Mouse (Mus musculus) ES-E14 (cell line): ENCODE results near the gene Chd8. TPM values are rescaled to one million over a fixed set of nuclear protein-coding genes. Genes with fewer than 3 reads are reported as not detected.

Experiments used
- DNase-seq: peaks from one replicate; pipeline ENCODE4 v3.0.0-alpha.2; 2013; ENCODE audit warnings: low read depth, low spot score
- H3K27ac ChIP-seq: 2 replicates; pipeline ENCODE4 v1.5.1; 2012; ENCODE audit warnings: low read depth, mild to moderate bottlenecking, low read length, moderate library complexity, mixed read lengths; ENCODE audit not compliant: poor library complexity, insufficient read depth, severe bottlenecking
- H3K36me3 ChIP-seq: 2 replicates; pipeline ENCODE4 v1.6.1; 2012; ENCODE audit warnings: mild to moderate bottlenecking, low read length, moderate library complexity, mixed read lengths; ENCODE audit not compliant: control insufficient read depth, poor library complexity, insufficient read depth, severe bottlenecking
- H3K4me1 ChIP-seq, 2 experiments: fragments of 150-350 bp in 1 of 2; sonication (generic) in 1 of 2; 2 replicates each; pipeline ENCODE4 v1.6.1; 2012; ENCODE audit warnings: low read length in 2 of 2, mild to moderate bottlenecking in 1 of 2, mixed read lengths in 1 of 2; ENCODE audit not compliant: control insufficient read depth in 2 of 2, insufficient read depth in 2 of 2, poor library complexity in 1 of 2
- H3K4me3 ChIP-seq, 2 experiments: fragments of 150-350 bp in 1 of 2; sonication (generic) in 1 of 2; 2 replicates each; pipeline ENCODE4 v1.5.1; 2012; ENCODE audit warnings: low read length in 2 of 2, low read depth in 1 of 2, mild to moderate bottlenecking in 1 of 2, mixed read lengths in 1 of 2; ENCODE audit not compliant: insufficient read depth in 1 of 2, poor library complexity in 1 of 2, severe bottlenecking in 1 of 2
- H3K9ac ChIP-seq: 2 replicates; pipeline ENCODE4 v1.6.1; 2012; ENCODE audit warnings: low read depth, mild to moderate bottlenecking, low read length, mixed read lengths; ENCODE audit not compliant: poor library complexity, insufficient read depth, severe bottlenecking
- H3K9me3 ChIP-seq: fragments of 150-350 bp; sonication (generic); 2 replicates; pipeline ENCODE4 v1.6.1; 2012; ENCODE audit warnings: low read depth, mild to moderate bottlenecking, low read length; ENCODE audit not compliant: control insufficient read depth, insufficient read depth
- CHD2 ChIP-seq: IDR thresholded peaks from 2 replicates; pipeline ENCODE4 v1.6.1; 2014; ENCODE audit warnings: mild to moderate bottlenecking, low read depth, low read length, inconsistent platforms
- HCFC1 ChIP-seq: IDR thresholded peaks from 2 replicates; pipeline ENCODE4 v1.6.1; 2012; ENCODE audit warnings: low read length, inconsistent platforms, borderline replicate concordance; ENCODE audit not compliant: insufficient read depth
- MAFK ChIP-seq: IDR thresholded peaks from 2 replicates; pipeline ENCODE4 v1.6.1; 2014; ENCODE audit warnings: mild to moderate bottlenecking, low read depth, low read length, inconsistent platforms; ENCODE audit not compliant: insufficient read depth
- ZC3H11A ChIP-seq: IDR thresholded peaks from 2 replicates; pipeline ENCODE4 v1.6.1; 2012; ENCODE audit warnings: low read depth, mild to moderate bottlenecking, inconsistent platforms, low read length, borderline replicate concordance
- ZNF384 ChIP-seq: IDR thresholded peaks from 2 replicates; pipeline ENCODE4 v1.6.1; 2012; ENCODE audit warnings: low read depth, low read length, inconsistent platforms
- in situ Hi-C, 2 experiments: fragments of 600-800 bp; cut with MboI; formaldehyde crosslinking; loops; one replicate each; pipeline ENCODE4 v1.15.1; 2025; ENCODE audit warnings: low sequenced_read_pairs in 2 of 2, inconsistent platforms in 1 of 2; ENCODE audit not compliant: unreplicated experiment in 2 of 2
- total RNA-seq: library from RNA; depleted of rRNA; stranded (reverse); fragments of 300-350 nt; gene quantifications from 2 replicates; pipeline ENCODE4 v1.2.3, GENCODE M21; 2012; rRNA removed

The Chd8 gene
- total RNA-seq, 1 experiment: 45.1 TPM

- no peaks in the 10 kb centered on the region for H3K9me3 ChIP-seq
- no peaks in the 10 kb centered on the region for H3K4me1 ChIP-seq
- DNase-seq: no peak
- in situ Hi-C loops: no loop called here
- H3K9ac ChIP-seq: no peak overlapping the region
- H3K27ac ChIP-seq: no peak overlapping the region
- H3K4me3 ChIP-seq: no peak overlapping the region
- no peak for TF ChIP-seq CHD2
- TF ChIP-seq ZC3H11A: no peak
- no peak for TF ChIP-seq HCFC1
- no peak for TF ChIP-seq MAFK
- peaks cover 9% of the 10 kb centered on the region for H3K36me3 ChIP-seq
Observed at GRCm38 (mm10) chr14:52155008-52155407, 102.6 kb downstream of the Chd8 start.

GRCm38 (mm10) chr14:52152613-52153012 lies 105.0 kb downstream of the Chd8 start:
- H3K4me3 ChIP-seq: no peak overlapping the region
- TF ChIP-seq MAFK: no peak
- no peak for TF ChIP-seq ZC3H11A
- no peak for TF ChIP-seq HCFC1
- no peak for TF ChIP-seq CHD2
- TF ChIP-seq ZNF384: no peak
- no peaks in the 10 kb centered on the region for H3K4me1 ChIP-seq
- in situ Hi-C loops: no loop called here
- no peak overlapping the region for H3K9ac ChIP-seq
- H3K9me3 ChIP-seq: no peaks in the 10 kb centered on the region
- no peaks in the 10 kb centered on the region for H3K36me3 ChIP-seq
- no peak for DNase-seq
- H3K27ac ChIP-seq: no peak overlapping the region

- in situ Hi-C loops: no loop called here
- no peak overlapping the region for H3K9ac ChIP-seq
- no peak overlapping the region for H3K27ac ChIP-seq
- H3K9me3 ChIP-seq: no peaks in the 10 kb centered on the region
- H3K36me3 ChIP-seq: no peaks in the 10 kb centered on the region
- H3K4me1 ChIP-seq: no peaks in the 10 kb centered on the region
- no peak for DNase-seq
- no peak overlapping the region for H3K4me3 ChIP-seq
- TF ChIP-seq MAFK: no peak
- no peak for TF ChIP-seq ZNF384
- TF ChIP-seq ZC3H11A: no peak
- no peak for TF ChIP-seq HCFC1
- no peak for TF ChIP-seq CHD2
Observed at GRCm38 (mm10) chr14:52152179-52152578, 105.4 kb downstream of the Chd8 start.

GRCm38 (mm10) chr14:52149888-52150287 lies 107.7 kb downstream of the Chd8 start:
- no peak overlapping the region for H3K9ac ChIP-seq
- DNase-seq: no peak
- no peaks in the 10 kb centered on the region for H3K36me3 ChIP-seq
- TF ChIP-seq ZC3H11A (no peak), CHD2 (no peak)
- peaks cover 0 to 2% of the 10 kb centered on the region in 2 experiments; a peak in 1 of 4 replicates for H3K4me1 ChIP-seq
- no peaks in the 10 kb centered on the region for H3K9me3 ChIP-seq
- in situ Hi-C loops: no loop called here
- H3K27ac ChIP-seq: no peak overlapping the region
- no peak overlapping the region for H3K4me3 ChIP-seq

Other genes starting within 250 kb of the Chd8 start
- gene Tmem253, start 242.1 kb downstream of the Chd8 start, total RNA-seq: 3.6 and 7.7 TPM in 2 replicates
- gene Zfp219, start 237.0 kb downstream of the Chd8 start, total RNA-seq: 59.5 and 98.0 TPM in 2 replicates
- not detected in 2 replicates for gene Olfr221, start 215.3 kb downstream of the Chd8 start, total RNA-seq
- 242 and 267 TPM in 2 replicates for gene Hnrnpc, start 153.8 kb downstream of the Chd8 start, total RNA-seq
- gene Rpgrip1, start 147.1 kb downstream of the Chd8 start, total RNA-seq: 3.3 and 6.4 TPM in 2 replicates
- 54.7 and 80.3 TPM in 2 replicates for gene Supt16, start 60.4 kb downstream of the Chd8 start, total RNA-seq
- gene Tox4, start 21.4 kb upstream of the Chd8 start, total RNA-seq: 21.3 and 29.1 TPM in 2 replicates
- gene Rab2b, start 21.8 kb upstream of the Chd8 start, total RNA-seq: 2.6 and 4.9 TPM in 2 replicates
- 22.0 and 50.3 TPM in 2 replicates for gene Mettl3, start 47.3 kb upstream of the Chd8 start, total RNA-seq
- gene Sall2, start 71.0 kb upstream of the Chd8 start, total RNA-seq: 4.3 and 5.0 TPM in 2 replicates
- gene Olfr1513, start 98.6 kb upstream of the Chd8 start, total RNA-seq: not detected in 2 replicates
- not detected in 2 replicates for gene Olfr1512, start 121.4 kb upstream of the Chd8 start, total RNA-seq
- gene Olfr1511, start 139.6 kb upstream of the Chd8 start, total RNA-seq: not detected in 2 replicates
- not detected in 2 replicates for gene Olfr1510, start 156.6 kb upstream of the Chd8 start, total RNA-seq
- gene Olfr1509, start 185.2 kb upstream of the Chd8 start, total RNA-seq: not detected in 2 replicates
- not detected in 2 replicates for gene Olfr1508, start 209.7 kb upstream of the Chd8 start, total RNA-seq
- gene Olfr1507, start 238.0 kb upstream of the Chd8 start, total RNA-seq: not detected in 2 replicates